Mouse (Mus musculus) bone marrow macrophage, adult 2 months (primary cell): ENCODE results near the gene Thegl.

Experiments used
- CTCF ChIP-seq: IDR thresholded peaks from 2 replicates; pipeline ENCODE4 v1.5.1; 2012; ENCODE audit warnings: low read depth, mild to moderate bottlenecking, low read length, moderate library complexity
- POLR2A ChIP-seq: IDR thresholded peaks from 2 replicates; pipeline ENCODE4 v1.6.1; 2012; ENCODE audit warnings: mild to moderate bottlenecking, low read depth, low read length, borderline replicate concordance

DNA sequence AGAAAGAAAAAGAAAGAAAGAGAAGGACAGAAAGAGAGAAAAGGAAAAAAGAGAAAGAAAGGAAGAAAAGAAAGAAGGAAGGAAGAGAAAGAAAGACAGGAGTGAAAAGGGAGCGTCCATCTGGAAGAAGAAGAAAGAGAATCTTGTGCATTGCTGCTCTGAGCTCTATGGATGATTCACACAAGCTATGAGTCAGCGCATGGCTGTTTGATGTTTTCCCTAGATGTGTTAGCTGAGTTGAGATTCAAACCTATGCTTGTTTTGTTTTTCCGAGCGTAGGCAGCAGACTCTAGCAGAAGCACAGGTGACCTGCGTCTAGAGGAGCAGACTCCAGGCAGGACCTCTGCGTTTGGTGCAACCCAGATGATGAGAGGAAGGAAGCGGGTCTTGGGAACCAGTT is 66.9 kb downstream of the Thegl start:
- no peak for TF ChIP-seq POLR2A
- TF ChIP-seq CTCF = no peak
